Mouse (Mus musculus) neural tube, embryonic 11.5 days (tissue): ENCODE measurements at regions not wholly inside any gene's neighbourhood (a gene's known extent, or its start where the extent isn't known, plus 50 kb on each side); places are given as distances from the start of the nearest gene placed in this dataset.
"Not testable (repeated sequence)": the region's sequence is repeated elsewhere in the genome, so short reads cannot be mapped to it uniquely, and the experiment has no call there.

Experiments
- ATAC-seq: fragments of 200-750 bp; cut with Nextera tagmentation; 2 replicates; pipeline ENCODE4 v1.8.0; 2017; ENCODE audit warnings: moderate number of reproducible peaks, mild to moderate bottlenecking, moderate TSS enrichment, moderate library complexity; ENCODE audit not compliant: insufficient read depth, low FRiP score, low TSS enrichment
- DNase-seq: peaks from one replicate; pipeline ENCODE4 v3.0.0-alpha.2; 2015; ENCODE audit warnings: low spot score
- H3K27ac ChIP-seq: fragments of 300-500 bp; sonication (generic); 2 replicates; pipeline ENCODE4 v1.5.1; 2014; ENCODE audit warnings: low read depth, mild to moderate bottlenecking, low read length
- H3K27me3 ChIP-seq: fragments of 300-500 bp; sonication (generic); 2 replicates; pipeline ENCODE4 v1.6.1; 2014; ENCODE audit warnings: mild to moderate bottlenecking, low read length, mixed read lengths; ENCODE audit not compliant: control insufficient read depth, insufficient read depth
- H3K36me3 ChIP-seq: fragments of 300-500 bp; sonication (generic); 2 replicates; pipeline ENCODE4 v1.6.1; 2014; ENCODE audit warnings: mild to moderate bottlenecking, low read length, moderate library complexity, mixed read lengths; ENCODE audit not compliant: control insufficient read depth, insufficient read depth
- H3K4me1 ChIP-seq: fragments of 300-500 bp; sonication (generic); 2 replicates; pipeline ENCODE4 v1.6.1; 2014; ENCODE audit warnings: low read length, mixed read lengths; ENCODE audit not compliant: control insufficient read depth, insufficient read depth
- H3K4me2 ChIP-seq: fragments of 300-500 bp; sonication (generic); 2 replicates; pipeline ENCODE4 v1.6.1; 2014; ENCODE audit warnings: low read depth, mild to moderate bottlenecking, moderate library complexity
- H3K4me3 ChIP-seq: fragments of 300-500 bp; sonication (generic); 2 replicates; pipeline ENCODE4 v1.5.1; 2014; ENCODE audit warnings: low read depth, low read length
- H3K9ac ChIP-seq: fragments of 300-500 bp; sonication (generic); 2 replicates; pipeline ENCODE4 v1.6.1; 2014; ENCODE audit warnings: mild to moderate bottlenecking, low read length
- H3K9me3 ChIP-seq: fragments of 300-500 bp; sonication (generic); 2 replicates; pipeline ENCODE4 v1.6.1; 2016; ENCODE audit warnings: low read length; ENCODE audit not compliant: control insufficient read depth
- WGBS: fragments of 180-500 bp; shearing (Covaris S2); extraction: QIAGEN DNeasy Blood & Tissue Kit; methylation state at CpG from one replicate; pipeline ENCODE4 v1.1.7; 2014; 5-methylcytosine and 5-hydroxymethylcytosine counted together

DNA sequence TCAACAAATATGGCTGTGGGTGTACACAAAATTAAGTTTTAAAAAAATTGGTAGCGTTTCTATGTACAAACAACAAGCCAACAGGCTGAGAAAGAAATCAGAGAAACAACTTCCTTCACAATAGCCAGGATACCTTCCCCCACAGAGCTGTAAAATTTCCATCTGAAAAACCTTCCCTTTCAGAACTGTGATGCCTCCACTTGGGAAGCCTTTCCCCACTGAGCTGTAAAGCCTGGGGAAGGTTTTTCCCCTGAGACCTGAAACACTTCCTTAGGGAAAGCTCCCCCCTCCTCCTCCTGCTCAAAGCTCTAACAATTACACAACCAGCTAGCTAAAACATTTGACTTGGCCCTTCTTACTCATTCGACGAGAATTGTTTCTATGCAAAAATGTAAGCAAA, 245.5 kb upstream of the Zfp960 start:
- H3K36me3 ChIP-seq, result no peaks in the 10 kb centered on the region
- H3K9me3 ChIP-seq, result no peaks in the 10 kb centered on the region
- no peak overlapping the region for H3K27ac ChIP-seq
- 22% methylated on average over 3 of the region's 3 CpGs for WGBS
- no peak for ATAC-seq
- no peaks in the 10 kb centered on the region for H3K4me1 ChIP-seq
- H3K9ac ChIP-seq, result no peak overlapping the region
- H3K4me2 ChIP-seq, result no peak overlapping the region
- DNase-seq, result no peak
- H3K27me3 ChIP-seq, result no peaks in the 10 kb centered on the region
- no peak overlapping the region for H3K4me3 ChIP-seq

DNA sequence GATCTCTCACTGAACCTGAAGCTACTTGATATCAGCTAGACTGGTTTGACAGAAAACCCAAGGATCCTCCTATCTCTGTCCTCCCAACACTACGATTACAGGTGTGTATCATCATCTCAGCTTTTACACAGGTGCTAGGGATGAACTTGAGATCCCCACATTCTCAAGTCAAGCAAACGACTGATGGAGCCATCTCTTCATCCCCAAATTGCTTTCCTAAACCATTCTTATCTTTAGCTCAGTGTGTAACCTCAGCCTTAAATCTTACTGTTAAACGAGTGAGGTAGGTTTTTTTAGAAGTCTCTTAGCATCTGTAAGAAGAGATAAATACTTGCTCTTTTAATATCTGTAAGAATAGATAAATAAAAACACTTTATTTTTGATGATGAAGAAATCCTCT, 242.2 kb upstream of the Zfp960 start:
- WGBS, result 83% methylated on average over 3 of the region's 3 CpGs
- no peak for DNase-seq
- H3K36me3 ChIP-seq, result no peaks in the 10 kb centered on the region
- H3K27me3 ChIP-seq, result no peaks in the 10 kb centered on the region
- ATAC-seq, result no peak
- no peak overlapping the region for H3K9ac ChIP-seq
- H3K4me1 ChIP-seq, result no peaks in the 10 kb centered on the region
- no peak overlapping the region for H3K4me3 ChIP-seq
- H3K27ac ChIP-seq, result no peak overlapping the region
- no peak overlapping the region for H3K4me2 ChIP-seq
- no peaks in the 10 kb centered on the region for H3K9me3 ChIP-seq

DNA sequence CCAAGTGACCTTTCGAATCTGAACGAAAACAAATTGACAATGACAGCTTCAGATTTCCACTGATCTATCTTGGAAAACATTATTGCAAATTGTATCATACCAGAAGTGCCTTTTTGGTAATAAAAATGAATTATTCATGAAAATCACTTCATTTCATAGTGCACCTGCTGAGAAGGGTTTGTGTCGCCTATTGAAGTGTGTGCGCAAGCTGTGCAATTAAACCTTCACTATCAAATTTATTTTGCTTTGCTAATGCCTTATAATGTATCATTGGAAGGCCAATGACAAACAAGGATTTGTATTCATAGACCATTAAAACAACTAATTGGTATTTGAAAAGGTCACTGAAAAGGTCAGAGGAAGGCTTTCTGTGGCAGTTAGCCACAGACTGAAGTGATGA, 224.8 kb upstream of the Zfp960 start:
- H3K27me3 ChIP-seq, result no peaks in the 10 kb centered on the region
- DNase-seq, result no peak
- ATAC-seq, result peak; percentile 38; the same call in 1 of the 2 replicates
- no peak overlapping the region for H3K27ac ChIP-seq
- H3K36me3 ChIP-seq, result no peaks in the 10 kb centered on the region
- WGBS, result 77% methylated on average over 4 of the region's 4 CpGs
- H3K4me2 ChIP-seq, result no peak overlapping the region
- H3K9ac ChIP-seq, result no peak overlapping the region
- H3K9me3 ChIP-seq, result no peaks in the 10 kb centered on the region
- no peaks in the 10 kb centered on the region for H3K4me1 ChIP-seq
- no peak overlapping the region for H3K4me3 ChIP-seq

DNA sequence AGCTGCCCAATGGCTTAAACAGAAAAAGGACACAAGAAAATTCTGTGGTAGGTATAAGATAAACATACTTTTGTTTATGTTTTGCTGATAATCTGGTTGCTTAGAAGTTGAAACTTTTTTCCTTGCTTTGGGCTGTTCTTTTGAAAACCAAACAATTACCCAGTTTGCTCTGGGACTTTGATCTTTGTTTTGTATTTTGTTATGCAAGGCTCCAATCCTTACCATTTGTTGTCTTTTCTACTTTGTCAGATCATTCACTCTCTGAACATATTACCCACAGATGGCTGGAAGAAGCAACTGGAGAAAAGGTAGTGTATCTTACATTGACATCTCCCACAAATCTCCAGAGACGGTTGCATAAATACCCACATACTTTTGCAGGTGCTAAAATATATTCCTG, 203.1 kb upstream of the Zfp960 start:
- Histone ChIP-seq H3K36me3 (no peaks in the 10 kb centered on the region), H3K27me3 (no peaks in the 10 kb centered on the region), H3K4me1 (no peaks in the 10 kb centered on the region), H3K27ac (no peak overlapping the region), H3K9ac (no peak overlapping the region), H3K4me2 (no peak overlapping the region), H3K9me3 (no peaks in the 10 kb centered on the region), H3K4me3 (no peak overlapping the region)
- ATAC-seq (no peak), DNase-seq (no peak)
- 49% methylated on average over 1 of the region's 1 CpGs for WGBS

DNA sequence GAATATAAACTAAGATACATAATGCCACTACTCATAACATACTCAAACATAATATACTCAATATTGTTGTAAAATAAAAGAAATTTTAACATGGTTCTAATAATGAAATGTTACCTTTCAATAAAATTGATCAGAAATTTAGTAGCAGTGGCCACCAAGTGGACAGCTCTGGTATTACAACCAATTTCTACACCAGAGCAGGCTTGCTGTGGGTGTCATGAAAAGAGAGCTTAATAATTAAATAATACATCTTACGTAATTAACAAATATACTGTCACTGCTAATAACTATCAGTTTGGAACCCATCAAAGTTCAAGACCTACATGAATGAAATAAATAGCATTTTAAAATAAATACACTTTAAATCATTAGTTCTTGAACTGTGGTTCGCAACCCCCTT, 163.1 kb upstream of the Zfp960 start:
- ATAC-seq (no peak), DNase-seq (peak; percentile 33)
- WGBS, result 69% methylated on average over 2 of the region's 2 CpGs
- Histone ChIP-seq H3K27me3 (no peaks in the 10 kb centered on the region), H3K9me3 (no peaks in the 10 kb centered on the region), H3K9ac (no peak overlapping the region), H3K27ac (no peak overlapping the region), H3K4me1 (no peaks in the 10 kb centered on the region), H3K4me2 (no peak overlapping the region), H3K36me3 (no peaks in the 10 kb centered on the region), H3K4me3 (no peak overlapping the region)

DNA sequence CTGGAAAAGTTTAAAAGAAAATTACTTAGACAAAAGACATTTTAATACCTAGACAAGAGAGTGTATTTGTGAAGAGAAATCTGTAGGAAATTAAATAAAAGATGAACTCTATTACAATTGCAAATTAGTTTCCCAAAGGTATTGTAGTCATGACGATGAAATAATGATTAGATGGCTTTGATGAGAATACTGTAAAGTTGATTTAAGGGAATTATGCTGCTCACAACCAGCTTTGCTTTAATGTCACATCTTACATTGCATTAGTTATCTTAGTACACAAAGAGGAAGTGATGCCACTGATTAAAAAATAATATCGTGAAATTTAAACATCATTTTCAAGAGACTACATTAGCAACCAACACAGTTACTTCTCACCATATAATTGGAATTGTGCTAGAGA, 145.7 kb upstream of the Zfp960 start:
- H3K4me1 ChIP-seq, result no peaks in the 10 kb centered on the region
- no peak overlapping the region for H3K27ac ChIP-seq
- no peaks in the 10 kb centered on the region for H3K36me3 ChIP-seq
- H3K4me3 ChIP-seq, result no peak overlapping the region
- no peak overlapping the region for H3K9ac ChIP-seq
- H3K4me2 ChIP-seq, result no peak overlapping the region
- DNase-seq, result no peak
- no peak for ATAC-seq
- H3K27me3 ChIP-seq, result no peaks in the 10 kb centered on the region
- 95% methylated on average over 2 of the region's 2 CpGs for WGBS
- no peaks in the 10 kb centered on the region for H3K9me3 ChIP-seq

DNA sequence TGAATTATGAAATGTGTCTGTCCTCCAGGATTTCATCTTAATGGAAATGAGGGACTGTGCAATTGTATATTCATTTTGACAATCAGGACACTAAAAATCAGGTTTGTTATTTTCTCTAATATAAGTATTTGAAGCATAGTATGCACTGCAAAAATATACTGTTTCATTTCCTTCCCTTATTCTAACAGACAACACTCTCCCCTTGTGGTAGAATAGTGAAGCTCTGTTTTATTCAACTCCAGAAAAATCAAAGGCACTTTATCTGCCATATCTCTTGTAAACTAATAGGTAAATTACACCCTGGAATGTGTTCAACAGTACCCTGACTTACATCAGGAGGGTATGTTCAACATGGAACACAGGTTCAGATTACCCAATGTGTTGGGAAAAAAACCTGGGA, 137.7 kb upstream of the Zfp960 start:
- no peak overlapping the region for H3K9ac ChIP-seq
- H3K27me3 ChIP-seq, result no peaks in the 10 kb centered on the region
- H3K4me1 ChIP-seq, result no peaks in the 10 kb centered on the region
- ATAC-seq (no peak; the same call in 1 of the 2 replicates), DNase-seq (no peak)
- H3K36me3 ChIP-seq, result no peaks in the 10 kb centered on the region
- no peak overlapping the region for H3K27ac ChIP-seq
- no peak overlapping the region for H3K4me2 ChIP-seq
- no peaks in the 10 kb centered on the region for H3K9me3 ChIP-seq
- H3K4me3 ChIP-seq, result no peak overlapping the region

DNA sequence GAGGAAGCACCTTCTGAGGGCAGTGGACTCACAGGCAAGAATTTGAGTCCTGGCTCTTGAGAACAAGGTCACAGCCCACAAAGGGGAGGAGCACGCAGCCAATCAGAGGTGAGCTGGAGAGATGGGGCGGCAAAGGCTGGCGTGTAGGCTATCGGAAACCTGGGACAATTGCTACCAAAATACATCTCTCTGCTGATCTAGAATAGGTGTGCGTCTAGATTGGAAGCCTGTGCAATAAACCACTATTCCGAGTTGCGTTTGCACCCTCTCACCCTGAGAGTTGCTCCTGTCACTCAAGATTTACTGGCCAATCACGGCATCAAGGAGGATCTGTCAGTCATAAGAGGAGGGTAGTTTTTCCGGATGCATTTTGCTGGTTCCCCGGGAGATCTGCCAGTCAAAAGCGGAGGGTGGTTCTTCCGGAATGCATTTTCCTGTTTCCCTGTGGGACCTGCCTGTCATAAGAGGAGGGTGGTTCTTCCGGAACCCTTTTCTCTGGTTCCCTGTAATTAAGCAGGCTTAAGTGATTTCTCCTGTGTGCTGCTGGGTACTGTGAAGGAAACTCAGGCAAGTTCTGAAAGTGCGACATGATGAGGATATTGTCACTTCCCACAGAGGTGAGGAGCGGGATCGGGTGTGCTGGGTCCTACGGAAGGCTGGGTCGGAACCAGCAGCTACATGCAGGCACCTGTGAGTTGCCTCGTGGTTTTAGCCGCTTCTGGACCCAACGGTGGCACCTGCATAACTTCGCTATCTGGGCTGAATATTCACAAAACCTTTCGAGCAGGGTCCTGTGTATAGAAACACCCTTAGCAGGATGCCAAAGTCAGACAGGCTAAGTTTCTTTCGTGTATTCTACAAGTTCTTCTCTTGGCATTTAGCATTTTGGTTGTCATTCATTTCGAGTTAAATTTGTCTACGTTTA, 112.6 kb upstream of the Zfp960 start:
- DNase-seq (peak; percentile 88), ATAC-seq (peak; percentile 98)
- H3K36me3 ChIP-seq, H3K4me1 ChIP-seq, H3K27ac ChIP-seq, H3K27me3 ChIP-seq, H3K9me3 ChIP-seq: not testable (repeated sequence)
- Histone ChIP-seq H3K9ac (peak overlapping the region; percentile 29; the same call in 1 of the 2 replicates), H3K4me3 (peak overlapping the region; percentile 39), H3K4me2 (peak overlapping the region; percentile 24; the same call in 1 of the 2 replicates)
- 3% methylated on average over 21 of the region's 26 CpGs for WGBS

DNA sequence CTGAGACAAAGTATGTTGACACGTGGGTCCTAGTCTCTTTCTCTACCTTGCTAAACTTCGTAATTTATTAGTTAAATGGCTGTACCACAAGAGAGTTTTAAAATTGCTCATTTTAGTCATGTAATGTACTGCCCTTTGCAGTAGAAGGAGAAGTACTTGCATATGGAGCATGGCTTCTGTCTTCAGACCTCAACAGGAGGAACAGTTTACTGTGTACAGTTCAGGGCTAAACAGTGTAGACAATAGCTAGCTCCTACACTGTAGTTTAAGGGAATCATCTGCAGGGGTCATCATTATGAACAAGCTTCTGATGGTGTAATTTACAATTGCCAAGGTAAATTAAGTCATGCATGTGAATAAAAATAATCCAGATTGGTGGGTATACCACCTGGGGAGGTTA, 111.8 kb upstream of the Zfp960 start:
- WGBS, result 35% methylated on average over 2 of the region's 2 CpGs
- not testable (repeated sequence) for ATAC-seq, H3K9me3 ChIP-seq, H3K27ac ChIP-seq, H3K4me2 ChIP-seq, H3K27me3 ChIP-seq, H3K36me3 ChIP-seq, H3K4me3 ChIP-seq, H3K4me1 ChIP-seq, H3K9ac ChIP-seq, DNase-seq
